Mouse (Mus musculus) embryonic facial prominence, embryonic 12.5 days (tissue): ENCODE data around the gene Cbx6. TPM values are rescaled to one million over a fixed set of nuclear protein-coding genes. Genes with fewer than 3 reads are reported as not detected.

ENCODE experiments used
- ATAC-seq: fragments of 200-750 bp; cut with Nextera tagmentation; 2 replicates; pipeline ENCODE4 v1.8.0; 2017; ENCODE audit not compliant: insufficient number of reproducible peaks, insufficient read depth, low FRiP score, low TSS enrichment
- H3K27ac ChIP-seq: fragments of 300-500 bp; sonication (generic); 2 replicates; pipeline ENCODE4 v1.5.1; 2016; ENCODE audit warnings: mild to moderate bottlenecking
- H3K27me3 ChIP-seq: fragments of 300-500 bp; sonication (generic); 2 replicates; pipeline ENCODE4 v1.6.1; 2016; ENCODE audit warnings: mild to moderate bottlenecking, moderate library complexity
- H3K36me3 ChIP-seq: fragments of 300-500 bp; sonication (generic); 2 replicates; pipeline ENCODE4 v1.6.1; 2016; ENCODE audit warnings: mild to moderate bottlenecking
- H3K4me1 ChIP-seq: fragments of 300-500 bp; sonication (generic); 2 replicates; pipeline ENCODE4 v1.6.1; 2016
- H3K4me2 ChIP-seq: fragments of 300-500 bp; sonication (generic); replicated peaks from 2 replicates; pipeline ENCODE4 v1.6.1; 2016; ENCODE audit warnings: mild to moderate bottlenecking, moderate library complexity
- H3K4me3 ChIP-seq: fragments of 300-500 bp; sonication (generic); 2 replicates; pipeline ENCODE4 v1.5.1; 2016; ENCODE audit warnings: mild to moderate bottlenecking
- H3K9ac ChIP-seq: fragments of 300-500 bp; sonication (generic); 2 replicates; pipeline ENCODE4 v1.6.1; 2016; ENCODE audit warnings: mild to moderate bottlenecking, moderate library complexity
- H3K9me3 ChIP-seq: fragments of 300-500 bp; sonication (generic); 2 replicates; pipeline ENCODE4 v1.6.1; 2016; ENCODE audit warnings: mild to moderate bottlenecking, moderate library complexity
- WGBS: fragments of 180-500 bp; shearing (Covaris S2); methylation state at CpG from one replicate; pipeline ENCODE4 v1.1.7; 2016; 5-methylcytosine and 5-hydroxymethylcytosine counted together
- polyA plus RNA-seq: library from polyadenylated mRNA; unstranded; fragments of >200 nt; fragmentation: Nextera tagmentation; extraction: Ambion mirVana; gene quantifications from 2 replicates; pipeline ENCODE4 v1.2.1, GENCODE M21; 2016

Cbx6 gene
- polyA plus RNA-seq, 1 experiment from 2014 or later, result 31.5 TPM

DNA sequence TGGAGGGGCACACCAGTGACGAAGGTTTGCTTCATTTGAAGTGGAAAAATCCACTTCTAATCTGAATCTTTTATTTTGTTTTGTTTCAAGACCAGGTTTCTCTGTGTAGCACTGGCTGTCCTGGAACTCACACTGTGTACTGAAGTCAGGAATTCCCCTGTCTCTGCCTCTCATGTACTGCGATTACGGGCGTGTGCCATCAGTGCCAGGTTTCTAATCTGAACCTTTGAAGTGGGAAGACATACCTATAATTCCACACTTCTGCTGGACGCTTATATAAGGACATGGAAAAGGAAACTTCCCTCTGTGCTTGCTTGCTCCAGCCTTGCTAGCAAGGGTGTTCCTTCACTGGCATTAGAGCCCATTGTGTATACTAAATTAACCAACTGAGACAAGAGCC, 24.5 kb upstream of the Cbx6 start:
- H3K27ac ChIP-seq, result no peak overlapping the region
- no peak overlapping the region for H3K4me3 ChIP-seq
- H3K4me1 ChIP-seq, result no peaks in the 10 kb centered on the region
- no peak overlapping the region for H3K4me2 ChIP-seq
- H3K9ac ChIP-seq, result no peak overlapping the region
- H3K9me3 ChIP-seq, result no peaks in the 10 kb centered on the region
- WGBS, result 84% methylated on average over 5 of the region's 5 CpGs
- no peak for ATAC-seq
- H3K27me3 ChIP-seq, result no peaks in the 10 kb centered on the region
- no peaks in the 10 kb centered on the region for H3K36me3 ChIP-seq

DNA sequence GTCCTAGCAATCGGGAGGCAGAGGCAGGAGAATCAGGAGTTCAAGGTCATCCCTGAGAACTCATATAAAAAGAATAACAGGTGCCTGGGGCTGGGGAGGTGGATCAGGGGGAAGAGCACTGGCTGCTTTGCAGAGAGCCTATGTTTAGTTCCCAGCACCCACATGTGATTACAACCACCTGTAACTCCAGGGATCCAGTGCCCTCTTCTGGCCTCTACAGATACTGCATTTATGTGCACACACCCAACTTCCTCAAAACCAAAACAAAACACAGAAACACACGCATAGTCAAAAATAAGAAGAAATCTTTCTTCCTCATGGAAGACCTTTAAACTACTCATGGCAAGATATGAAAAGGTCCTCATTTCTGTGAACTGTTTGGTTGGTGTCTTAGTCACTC, 15.7 kb upstream of the Cbx6 start:
- no peak overlapping the region for H3K27ac ChIP-seq
- ATAC-seq, result no peak
- H3K4me3 ChIP-seq, result no peak overlapping the region
- no peak overlapping the region for H3K4me2 ChIP-seq
- no peaks in the 10 kb centered on the region for H3K9me3 ChIP-seq
- H3K9ac ChIP-seq, result no peak overlapping the region
- no peaks in the 10 kb centered on the region for H3K36me3 ChIP-seq
- H3K27me3 ChIP-seq, result no peaks in the 10 kb centered on the region
- H3K4me1 ChIP-seq, result peaks cover 14% of the 10 kb centered on the region
- WGBS, result 90% methylated on average over 2 of the region's 2 CpGs

- Histone ChIP-seq H3K9me3 (no peaks in the 10 kb centered on the region), H3K27ac (no peak overlapping the region), H3K27me3 (no peaks in the 10 kb centered on the region), H3K4me1 (peaks cover 14% of the 10 kb centered on the region), H3K4me3 (no peak overlapping the region), H3K9ac (no peak overlapping the region), H3K36me3 (no peaks in the 10 kb centered on the region), H3K4me2 (no peak overlapping the region)
- 19% methylated on average over 5 of the region's 5 CpGs for WGBS
- no peak for ATAC-seq
Observed at GRCm38 (mm10) chr15:79847100-79847499, 12.6 kb upstream of the Cbx6 start.

- Histone ChIP-seq H3K27ac (no peak overlapping the region), H3K4me1 (peaks cover 14% of the 10 kb centered on the region), H3K4me3 (no peak overlapping the region), H3K36me3 (no peaks in the 10 kb centered on the region), H3K27me3 (no peaks in the 10 kb centered on the region), H3K9me3 (no peaks in the 10 kb centered on the region), H3K4me2 (no peak overlapping the region), H3K9ac (no peak overlapping the region)
- ATAC-seq, result no peak
- 66% methylated on average over 4 of the region's 4 CpGs for WGBS
Observed at GRCm38 (mm10) chr15:79845986-79846385, 11.5 kb upstream of the Cbx6 start.

DNA sequence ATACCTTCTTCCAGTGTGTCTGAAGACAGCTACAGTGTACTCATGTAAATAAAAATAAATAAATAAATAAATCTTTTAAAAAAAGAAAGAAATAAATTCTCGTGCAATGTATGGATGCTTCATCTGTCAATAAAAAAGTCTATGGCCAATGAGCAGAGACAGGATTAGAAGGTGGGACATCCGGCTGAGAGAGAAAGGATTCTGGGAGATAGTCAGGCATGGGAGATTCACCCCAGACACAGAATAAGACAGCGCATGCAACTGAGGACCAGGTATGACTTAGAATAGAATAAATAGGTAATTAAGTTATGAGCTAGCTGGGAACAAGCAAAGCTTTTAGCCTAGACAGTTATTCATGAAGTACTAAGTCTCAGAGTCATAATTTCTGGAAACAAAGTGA, 8.5 kb upstream of the Cbx6 start:
- ATAC-seq, result no peak
- Histone ChIP-seq H3K9ac (no peak overlapping the region), H3K27ac (no peak overlapping the region), H3K4me3 (no peak overlapping the region), H3K4me1 (peaks cover 12% of the 10 kb centered on the region), H3K9me3 (no peaks in the 10 kb centered on the region), H3K27me3 (no peaks in the 10 kb centered on the region), H3K36me3 (no peaks in the 10 kb centered on the region), H3K4me2 (no peak overlapping the region)
- WGBS, result 81% methylated on average over 3 of the region's 3 CpGs

DNA sequence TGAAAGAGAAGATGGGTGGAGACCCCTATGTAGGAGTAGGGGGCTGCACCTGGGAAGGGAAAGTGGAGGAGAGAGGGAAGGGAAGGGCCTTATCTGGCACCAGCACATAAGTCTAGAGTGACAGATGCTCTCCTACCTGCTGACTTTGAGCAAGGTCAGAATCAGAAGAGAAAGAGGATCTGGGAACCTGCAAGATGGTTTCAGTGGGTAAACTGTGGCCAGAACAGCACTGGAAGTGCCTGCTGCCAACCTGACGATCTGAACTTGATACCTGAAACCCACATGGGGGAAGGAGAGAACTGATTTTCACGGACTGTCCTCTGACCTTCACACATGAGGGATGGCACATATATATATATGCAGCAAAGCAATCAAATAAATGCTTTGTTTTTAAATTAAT, 5.8 kb upstream of the Cbx6 start:
- Histone ChIP-seq H3K36me3 (no peaks in the 10 kb centered on the region), H3K4me3 (no peak overlapping the region), H3K4me1 (peaks cover 5% of the 10 kb centered on the region; the same call in 1 of the 2 replicates), H3K27me3 (no peaks in the 10 kb centered on the region), H3K27ac (no peak overlapping the region), H3K4me2 (no peak overlapping the region), H3K9ac (no peak overlapping the region), H3K9me3 (no peaks in the 10 kb centered on the region)
- WGBS, result 42% methylated on average over 2 of the region's 2 CpGs
- ATAC-seq, result no peak

DNA sequence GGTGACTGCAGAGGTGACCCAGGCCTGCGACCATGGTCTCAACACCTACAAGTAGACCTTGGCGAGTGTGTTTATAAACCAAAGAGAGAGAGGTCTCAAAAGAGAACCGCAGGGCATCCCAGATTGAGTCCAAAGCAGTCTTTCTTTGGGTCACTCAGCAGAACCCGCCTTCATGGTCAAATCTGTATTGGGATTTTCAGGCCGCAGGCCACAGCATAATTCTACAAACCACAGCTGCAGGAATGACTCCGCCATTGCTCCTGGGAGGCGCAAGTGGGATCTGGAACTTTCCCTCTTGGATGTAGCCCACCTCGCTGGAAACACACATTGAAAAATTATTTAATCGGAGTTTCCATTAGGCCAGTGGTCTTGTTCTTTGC, 383 bp upstream of the Cbx6 start:
- H3K36me3 ChIP-seq, result peaks cover 7% of the 10 kb centered on the region; the same call in 1 of the 2 replicates
- no peak for ATAC-seq
- H3K27me3 ChIP-seq, result no peaks in the 10 kb centered on the region
- peak overlapping the region; percentile 70 for H3K4me2 ChIP-seq
- H3K4me3 ChIP-seq, result peak overlapping the region; percentile 56
- WGBS, result 56% methylated on average over 9 of the region's 9 CpGs
- H3K9ac ChIP-seq, result 0 out of 2 replicates have a peak overlapping the region, but pooled peaks have one; percentile 4
- H3K4me1 ChIP-seq, result peaks cover 30% of the 10 kb centered on the region
- H3K9me3 ChIP-seq, result no peaks in the 10 kb centered on the region
- H3K27ac ChIP-seq, result peak overlapping the region; percentile 88

GRCm38 (mm10) chr15:79833251-79834050, 1.0 kb downstream of the Cbx6 start:
- WGBS, result under 1% methylated on average over 39 of the region's 41 CpGs
- ATAC-seq, result peak; percentile 12; the same call in 1 of the 2 replicates

DNA sequence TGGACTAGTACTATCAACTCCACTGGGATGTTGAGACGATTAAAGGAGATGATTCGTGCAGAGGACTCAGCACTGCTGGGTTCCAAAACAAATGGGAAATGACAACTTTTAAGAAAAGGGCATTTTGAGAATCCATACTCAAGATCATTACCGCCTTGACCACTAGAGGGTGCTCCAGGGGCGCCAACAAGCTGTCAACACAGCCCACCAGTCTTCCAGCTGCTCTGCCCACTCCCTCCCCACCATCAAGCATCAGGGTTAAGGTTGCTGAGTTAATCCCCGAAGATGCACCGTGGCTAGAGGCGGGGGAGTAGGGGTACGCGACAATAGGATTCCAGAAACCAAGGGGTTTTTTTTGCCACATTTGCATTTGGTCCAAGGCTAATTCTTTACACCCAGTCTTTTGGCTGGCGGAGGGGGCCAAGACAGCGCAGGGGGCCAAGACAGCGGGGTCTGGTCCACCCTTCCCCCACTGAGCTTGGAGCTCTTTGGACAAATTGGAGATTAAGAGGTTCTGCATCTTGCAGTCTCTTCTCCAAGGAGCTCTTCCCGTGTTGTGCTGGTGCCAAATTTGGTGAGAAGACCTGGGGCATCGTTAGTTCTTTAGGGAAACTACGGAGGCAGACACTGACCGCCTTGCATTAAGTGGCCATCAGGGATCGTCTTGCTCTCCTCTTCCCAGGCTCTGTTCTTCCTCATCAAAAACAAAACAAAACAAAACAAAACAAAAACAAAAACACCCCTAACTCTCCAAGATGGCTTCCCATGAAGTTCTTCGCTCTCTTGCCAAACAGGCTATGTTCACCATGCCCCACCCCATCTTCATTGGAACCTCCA, 2.2 kb downstream of the Cbx6 start:
- ATAC-seq, result no peak
- H3K27me3 ChIP-seq, result no peaks in the 10 kb centered on the region
- H3K4me3 ChIP-seq, result peak overlapping the region; percentile 56
- H3K9me3 ChIP-seq, result no peaks in the 10 kb centered on the region
- H3K4me2 ChIP-seq, result peak overlapping the region; percentile 70
- H3K27ac ChIP-seq, result no peak overlapping the region
- H3K9ac ChIP-seq, result peak overlapping the region; percentile 72
- H3K36me3 ChIP-seq, result peaks cover 23% of the 10 kb centered on the region
- WGBS, result 33% methylated on average over 18 of the region's 18 CpGs
- H3K4me1 ChIP-seq, result peaks cover 35% of the 10 kb centered on the region

More at GRCm38 (mm10) chr15:79833251-79834050, 1.0 kb downstream of the Cbx6 start:
- H3K27ac ChIP-seq, result peak overlapping the region; percentile 88
- no peaks in the 10 kb centered on the region for H3K27me3 ChIP-seq
- peak overlapping the region; percentile 56 for H3K4me3 ChIP-seq
- H3K4me1 ChIP-seq, result peaks cover 35% of the 10 kb centered on the region
- no peaks in the 10 kb centered on the region for H3K9me3 ChIP-seq
- peak overlapping the region; percentile 70 for H3K4me2 ChIP-seq
- peak overlapping the region; percentile 72 for H3K9ac ChIP-seq
- peaks cover 11% of the 10 kb centered on the region for H3K36me3 ChIP-seq

DNA sequence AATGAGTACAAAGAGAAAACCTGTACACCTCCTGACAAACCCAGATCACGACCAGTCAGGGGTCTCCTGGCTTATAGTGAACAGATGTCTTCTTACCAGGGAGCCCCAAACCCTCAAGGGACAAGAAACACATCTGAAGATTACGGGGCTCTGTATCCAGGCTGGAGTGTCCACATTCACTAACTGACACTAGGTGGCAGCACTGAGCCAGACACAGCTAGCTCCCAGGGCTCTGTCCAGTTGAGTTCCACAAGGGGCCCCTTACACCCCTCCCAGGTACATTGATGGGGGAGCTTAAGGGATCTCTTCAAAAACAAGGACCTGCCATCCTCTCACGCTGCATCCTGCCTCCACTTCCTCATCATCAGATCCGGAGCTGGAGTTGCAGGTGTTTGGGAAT, 4.1 kb downstream of the Cbx6 start:
- Histone ChIP-seq H3K27me3 (no peaks in the 10 kb centered on the region), H3K36me3 (peaks cover 33% of the 10 kb centered on the region), H3K9me3 (no peaks in the 10 kb centered on the region), H3K27ac (no peak overlapping the region), H3K4me2 (no peak overlapping the region), H3K4me3 (no peak overlapping the region), H3K4me1 (peaks cover 38% of the 10 kb centered on the region), H3K9ac (no peak overlapping the region)
- no peak for ATAC-seq
- 13% methylated on average over 4 of the region's 4 CpGs for WGBS

GRCm38 (mm10) chr15:79829431-79829830, 5.1 kb downstream of the Cbx6 start:
- Histone ChIP-seq H3K4me3 (no peak overlapping the region), H3K4me1 (peaks cover 30% of the 10 kb centered on the region), H3K27me3 (no peaks in the 10 kb centered on the region), H3K9ac (no peak overlapping the region), H3K9me3 (no peaks in the 10 kb centered on the region), H3K36me3 (peaks cover 33% of the 10 kb centered on the region), H3K4me2 (no peak overlapping the region), H3K27ac (no peak overlapping the region)
- no peak for ATAC-seq
- 81% methylated on average over 5 of the region's 5 CpGs for WGBS
